Mouse (Mus musculus) hindbrain, embryonic 10.5 days (tissue): ENCODE results near the gene Pml. TPM values are rescaled to one million over a fixed set of nuclear protein-coding genes. Genes with fewer than 3 reads are reported as not detected.
A peak's percentile ranks its signal among the peaks of the same experiment; 100 is the strongest.

Experiments
- DNase-seq: peaks from one replicate; pipeline ENCODE4 v3.0.0-alpha.2; 2017; ENCODE audit warnings: low spot score
- H3K27ac ChIP-seq: fragments of 300-500 bp; sonication (generic); 2 replicates; pipeline ENCODE4 v1.5.1; 2016; ENCODE audit warnings: mild to moderate bottlenecking, moderate library complexity
- H3K27me3 ChIP-seq: fragments of 300-500 bp; sonication (generic); 2 replicates; pipeline ENCODE4 v1.6.1; 2016; ENCODE audit warnings: mild to moderate bottlenecking; ENCODE audit not compliant: poor library complexity, insufficient read depth, severe bottlenecking
- H3K36me3 ChIP-seq: fragments of 300-500 bp; sonication (generic); 2 replicates; pipeline ENCODE4 v1.6.1; 2016; ENCODE audit warnings: mild to moderate bottlenecking, moderate library complexity
- H3K4me1 ChIP-seq: fragments of 300-500 bp; sonication (generic); replicated peaks from 2 replicates; pipeline ENCODE4 v1.6.1; 2016; ENCODE audit warnings: mild to moderate bottlenecking
- H3K4me3 ChIP-seq: fragments of 300-500 bp; sonication (generic); 2 replicates; pipeline ENCODE4 v1.5.1; 2016; ENCODE audit warnings: mild to moderate bottlenecking, moderate library complexity
- H3K9me3 ChIP-seq: fragments of 300-500 bp; sonication (generic); 2 replicates; pipeline ENCODE4 v1.6.1; 2016; ENCODE audit warnings: mild to moderate bottlenecking, moderate library complexity
- WGBS: fragments of 180-500 bp; shearing (Covaris S2); methylation state at CpG from one replicate; pipeline ENCODE4 v1.1.7; 2016; 5-methylcytosine and 5-hydroxymethylcytosine counted together
- polyA plus RNA-seq: library from polyadenylated mRNA; unstranded; fragments of >200 nt; fragmentation: Nextera tagmentation; extraction: Ambion mirVana; gene quantifications from 2 replicates; pipeline ENCODE4 v1.2.1, GENCODE M21; 2016

Pml gene
- polyA plus RNA-seq, 1 experiment from 2014 or later, result 9.5 TPM

DNA sequence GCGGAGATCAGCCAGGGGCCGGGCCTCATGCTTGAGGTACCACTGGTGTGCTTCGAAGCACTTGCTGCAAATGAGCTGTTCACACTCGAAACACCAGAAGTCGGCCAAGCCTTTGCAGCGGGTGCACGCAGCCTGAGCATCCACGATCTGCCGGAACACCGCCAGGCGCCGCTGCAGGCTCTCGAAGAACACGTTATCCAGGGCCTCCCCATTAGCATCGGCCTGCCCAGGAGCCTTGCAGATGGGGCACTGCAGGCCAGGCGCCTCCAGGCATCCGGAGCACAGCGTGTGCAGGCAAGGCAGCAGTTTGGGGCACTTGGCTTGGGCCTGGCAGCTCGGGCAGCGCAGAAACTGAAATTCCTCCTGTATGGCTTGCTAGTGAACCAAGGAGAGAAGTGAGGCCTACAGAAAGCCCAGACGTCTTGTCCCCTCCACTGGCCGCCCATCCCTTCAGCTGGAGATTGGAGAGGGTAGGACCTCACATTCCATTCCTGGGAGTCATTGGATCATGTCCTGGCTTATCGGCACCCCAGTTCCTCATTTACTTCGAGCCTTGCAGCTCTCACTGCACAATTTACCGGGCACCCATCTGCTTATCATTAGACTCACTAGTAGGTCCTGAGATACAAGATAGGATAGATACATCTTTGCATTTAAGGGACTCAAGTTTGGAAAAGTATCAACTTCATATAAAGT lies 2.4 kb downstream of the Pml start:
- 14% methylated on average over 25 of the region's 25 CpGs for WGBS
- DNase-seq, result peak; percentile 84
- Histone ChIP-seq H3K36me3 (no peaks in the 10 kb centered on the region), H3K27ac (peak overlapping the region; percentile 83), H3K27me3 (no peaks in the 10 kb centered on the region), H3K9me3 (no peaks in the 10 kb centered on the region), H3K4me3 (peak overlapping the region; percentile 43), H3K4me1 (peaks cover 36% of the 10 kb centered on the region)

DNA sequence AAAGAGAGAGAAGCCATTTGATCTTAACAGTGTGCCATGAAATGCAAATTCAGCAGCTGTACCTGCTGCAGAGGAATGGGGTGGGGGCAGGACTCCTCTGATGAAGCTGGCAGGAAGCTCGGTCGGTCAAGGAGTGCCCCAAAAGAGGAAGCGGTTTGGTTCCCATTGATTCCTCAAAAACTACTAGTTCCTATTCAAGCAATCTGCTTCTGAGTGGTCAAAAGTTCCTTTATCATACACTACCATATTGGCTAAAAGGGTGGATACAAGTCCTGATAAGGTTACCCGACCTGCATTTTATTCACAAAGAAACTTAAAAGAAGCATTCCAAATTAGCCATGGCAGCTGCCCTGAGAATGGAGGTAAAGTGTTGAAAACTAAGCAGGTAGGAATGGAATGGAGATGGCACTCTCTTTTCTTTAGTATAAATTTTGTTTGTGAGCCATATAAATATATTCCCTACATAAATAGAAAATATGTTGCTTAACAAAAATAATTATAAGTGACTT lies 3.4 kb downstream of the Pml start:
- Histone ChIP-seq H3K4me3 (no peak overlapping the region), H3K27ac (no peak overlapping the region), H3K36me3 (no peaks in the 10 kb centered on the region), H3K4me1 (peaks cover 36% of the 10 kb centered on the region), H3K27me3 (no peaks in the 10 kb centered on the region), H3K9me3 (no peaks in the 10 kb centered on the region)
- 84% methylated on average over 4 of the region's 4 CpGs for WGBS
- no peak for DNase-seq

DNA sequence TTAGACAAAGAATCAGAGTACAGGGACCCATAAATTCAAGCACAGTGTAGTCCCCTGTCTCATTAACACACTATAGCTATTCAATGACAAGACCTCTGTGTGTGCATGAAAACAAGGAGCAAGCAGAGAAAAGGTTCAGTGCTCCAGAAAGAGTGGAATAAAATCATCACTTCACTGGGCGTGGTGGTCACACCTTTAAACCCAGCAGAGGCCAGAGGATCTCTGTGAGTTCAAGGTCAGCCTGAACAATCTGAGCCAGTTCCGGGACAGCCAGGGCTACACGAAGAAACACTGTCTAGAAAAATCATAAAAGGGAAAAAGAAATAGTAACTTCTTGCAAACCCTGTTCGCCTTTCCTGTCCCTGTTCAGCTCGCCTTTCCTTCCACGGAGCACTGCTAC lies 5.9 kb downstream of the Pml start:
- Histone ChIP-seq H3K4me1 (peaks cover 19% of the 10 kb centered on the region), H3K36me3 (no peaks in the 10 kb centered on the region), H3K9me3 (no peaks in the 10 kb centered on the region), H3K27ac (no peak overlapping the region), H3K4me3 (no peak overlapping the region), H3K27me3 (no peaks in the 10 kb centered on the region)
- WGBS, result 89% methylated on average over 6 of the region's 6 CpGs
- DNase-seq, result no peak

DNA sequence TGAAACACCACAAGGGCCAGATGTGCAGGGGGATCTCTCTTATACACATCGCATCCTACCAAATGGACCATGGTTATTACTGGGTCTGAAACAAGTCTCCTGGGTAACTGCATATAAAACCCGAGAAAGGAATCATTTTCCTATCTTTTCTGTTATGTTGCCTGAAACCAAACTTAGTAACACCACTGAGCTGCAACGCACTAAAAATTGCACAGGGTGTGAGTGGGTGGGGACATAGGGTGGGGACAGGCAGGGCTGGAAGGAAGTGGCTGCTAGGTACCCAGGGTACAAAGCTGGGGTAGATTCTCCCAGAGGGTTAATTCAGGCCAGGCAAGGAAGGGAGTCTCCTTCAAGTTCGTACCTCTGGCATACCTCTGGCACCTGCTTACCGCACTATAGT lies 6.9 kb downstream of the Pml start:
- H3K36me3 ChIP-seq, result no peaks in the 10 kb centered on the region
- H3K27me3 ChIP-seq, result no peaks in the 10 kb centered on the region
- H3K27ac ChIP-seq, result no peak overlapping the region
- peaks cover 12% of the 10 kb centered on the region for H3K4me1 ChIP-seq
- DNase-seq, result no peak
- 90% methylated on average over 5 of the region's 5 CpGs for WGBS
- no peaks in the 10 kb centered on the region for H3K9me3 ChIP-seq
- H3K4me3 ChIP-seq, result no peak overlapping the region

DNA sequence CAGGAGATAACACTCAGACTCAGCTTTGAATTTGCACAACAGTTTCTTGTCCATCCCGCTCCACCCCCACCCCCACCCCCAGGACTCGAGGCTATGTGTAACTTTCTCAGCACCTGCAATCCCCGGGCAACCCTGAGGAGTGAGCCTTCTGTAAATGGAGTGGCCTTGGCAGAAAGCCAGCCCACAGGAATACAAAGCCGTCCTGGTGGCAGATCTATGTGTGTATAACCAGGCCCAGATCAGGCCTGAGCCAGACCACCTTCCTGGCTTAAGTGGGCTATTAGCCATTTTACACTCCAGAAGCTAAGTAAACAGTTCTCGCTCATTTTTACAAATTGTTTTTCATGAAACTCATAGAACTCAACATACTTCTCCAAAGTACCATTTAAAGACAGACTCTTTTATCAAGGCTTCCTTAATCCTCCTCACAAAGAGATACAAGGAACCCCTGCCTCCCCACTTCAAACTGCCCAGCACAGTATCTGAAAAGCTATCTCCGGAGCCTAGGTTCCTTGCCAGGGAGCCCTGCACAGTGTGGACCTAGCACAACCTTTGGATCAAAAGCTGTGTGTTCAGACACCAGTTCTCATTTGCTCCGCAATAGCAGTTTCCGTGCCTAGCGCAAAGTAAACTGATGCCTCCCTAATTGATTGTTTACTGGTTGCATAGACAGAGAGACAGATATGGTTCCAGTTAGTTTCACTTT lies 7.7 kb downstream of the Pml start:
- Histone ChIP-seq H3K36me3 (no peaks in the 10 kb centered on the region), H3K27me3 (no peaks in the 10 kb centered on the region), H3K27ac (no peak overlapping the region), H3K4me1 (peaks cover 5% of the 10 kb centered on the region), H3K4me3 (no peak overlapping the region), H3K9me3 (no peaks in the 10 kb centered on the region)
- no peak for DNase-seq
- 75% methylated on average over 9 of the region's 9 CpGs for WGBS

DNA sequence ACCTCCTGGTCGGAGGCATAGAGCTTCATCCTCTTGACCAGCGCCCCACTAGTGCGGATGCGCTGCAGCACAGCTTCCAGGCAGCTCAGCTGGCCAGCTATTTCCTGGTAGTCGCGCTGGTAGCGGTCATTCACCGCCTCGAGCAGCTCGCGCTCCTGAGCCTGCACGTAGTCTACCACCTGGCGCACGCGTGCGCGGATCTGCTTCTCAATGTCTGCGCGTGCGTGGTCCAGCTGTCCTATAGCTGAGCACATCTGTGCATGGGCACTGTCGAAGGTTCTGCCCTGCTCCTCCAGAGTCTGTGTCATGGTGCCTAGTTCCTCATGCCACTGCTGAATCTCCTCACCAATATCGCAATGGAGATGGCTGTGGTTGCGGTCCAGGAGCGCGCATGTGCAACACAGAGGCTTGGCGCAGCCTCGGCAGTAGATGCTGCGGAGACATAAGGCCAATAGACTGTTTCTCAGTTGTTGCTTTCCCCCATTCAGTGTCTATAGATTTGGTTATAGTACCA lies 15.0 kb downstream of the Pml start:
- H3K27me3 ChIP-seq, result no peaks in the 10 kb centered on the region
- peaks cover 51% of the 10 kb centered on the region for H3K36me3 ChIP-seq
- WGBS, result 97% methylated on average over 28 of the region's 28 CpGs
- DNase-seq, result no peak
- no peak overlapping the region for H3K4me3 ChIP-seq
- H3K9me3 ChIP-seq, result no peaks in the 10 kb centered on the region
- no peak overlapping the region for H3K27ac ChIP-seq
- no peaks in the 10 kb centered on the region for H3K4me1 ChIP-seq

DNA sequence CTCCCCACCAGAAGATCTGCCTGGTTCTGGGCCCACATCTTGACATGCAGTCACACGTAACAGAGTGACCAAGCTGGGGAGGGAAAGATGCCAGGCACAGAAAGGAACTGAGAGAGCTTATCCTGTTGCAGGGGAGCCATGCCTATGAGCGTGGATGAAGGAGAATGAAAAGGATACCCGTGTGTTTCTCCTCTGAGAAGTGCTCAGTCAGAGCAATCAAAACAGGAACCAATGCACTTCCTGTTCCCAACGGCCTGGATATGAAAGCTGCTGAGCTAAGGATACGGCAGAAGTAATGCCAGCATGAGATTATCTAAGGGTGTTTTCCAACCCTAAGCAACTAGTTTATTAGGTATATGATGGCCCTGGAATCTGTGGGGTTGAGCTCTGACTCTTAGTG lies 17.2 kb downstream of the Pml start:
- Histone ChIP-seq H3K4me3 (no peak overlapping the region), H3K27ac (no peak overlapping the region), H3K9me3 (no peaks in the 10 kb centered on the region), H3K27me3 (no peaks in the 10 kb centered on the region), H3K36me3 (peaks cover 73% of the 10 kb centered on the region), H3K4me1 (no peaks in the 10 kb centered on the region)
- 78% methylated on average over 5 of the region's 5 CpGs for WGBS
- DNase-seq, result no peak

DNA sequence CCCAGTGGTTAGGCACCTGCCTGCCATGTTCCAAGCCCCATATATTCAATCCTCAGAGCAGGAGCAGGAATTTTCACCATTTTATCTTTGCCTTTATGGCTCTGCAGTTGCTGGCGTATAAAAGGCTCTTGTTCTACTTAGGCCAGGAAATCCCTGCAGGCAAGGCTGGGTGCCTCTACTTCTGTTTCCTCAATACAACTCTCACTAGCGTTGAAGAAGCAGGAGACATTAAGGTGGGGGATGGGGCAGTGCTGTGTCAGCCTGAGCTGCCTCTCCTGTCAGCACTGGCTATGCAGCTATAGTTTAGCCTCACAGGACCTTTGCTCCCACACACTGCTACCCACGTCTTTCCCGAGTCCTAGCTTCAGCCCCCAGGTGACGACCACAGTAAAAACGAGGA lies 17.8 kb downstream of the Pml start:
- Histone ChIP-seq H3K4me3 (no peak overlapping the region), H3K36me3 (peaks cover 78% of the 10 kb centered on the region), H3K9me3 (no peaks in the 10 kb centered on the region), H3K27ac (no peak overlapping the region), H3K27me3 (no peaks in the 10 kb centered on the region), H3K4me1 (no peaks in the 10 kb centered on the region)
- 68% methylated on average over 6 of the region's 6 CpGs for WGBS
- no peak for DNase-seq

DNA sequence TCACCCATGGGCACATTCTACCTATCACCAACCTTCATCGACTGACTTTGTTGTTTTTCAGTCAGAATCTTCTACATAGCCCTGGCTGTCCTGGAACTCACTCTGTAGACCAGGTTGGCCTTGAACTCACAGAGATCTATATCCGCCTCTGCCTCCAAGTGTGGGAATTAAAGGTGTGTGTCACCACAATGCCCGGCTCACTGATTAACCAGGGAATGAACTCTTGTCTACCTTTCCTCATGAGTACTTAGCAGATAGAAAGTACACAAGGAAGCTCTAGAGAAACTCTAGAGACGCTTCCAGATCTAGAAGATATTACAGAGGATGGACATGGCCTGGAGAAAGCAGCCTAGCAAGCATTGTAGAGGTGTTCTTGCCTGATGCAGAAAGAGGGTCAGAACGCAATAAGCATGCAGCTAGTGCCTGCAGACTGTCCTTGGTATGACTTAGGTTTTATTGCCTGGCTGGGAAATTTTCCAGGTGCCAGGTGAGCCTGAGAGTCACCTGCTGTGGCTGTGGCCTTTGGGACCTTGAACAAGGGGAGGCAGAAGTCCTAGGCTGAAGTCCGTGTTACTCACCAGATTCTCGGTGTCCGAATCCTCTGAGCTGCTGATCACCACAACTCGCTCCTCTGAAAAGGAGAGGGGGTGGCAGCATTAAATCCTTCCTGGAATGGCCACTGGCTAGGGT lies 20.7 kb downstream of the Pml start:
- 94% methylated on average over 9 of the region's 9 CpGs for WGBS
- Histone ChIP-seq H3K27ac (no peak overlapping the region), H3K27me3 (no peaks in the 10 kb centered on the region), H3K4me3 (no peak overlapping the region), H3K4me1 (no peaks in the 10 kb centered on the region), H3K9me3 (no peaks in the 10 kb centered on the region), H3K36me3 (peaks cover 81% of the 10 kb centered on the region)
- DNase-seq, result no peak

DNA sequence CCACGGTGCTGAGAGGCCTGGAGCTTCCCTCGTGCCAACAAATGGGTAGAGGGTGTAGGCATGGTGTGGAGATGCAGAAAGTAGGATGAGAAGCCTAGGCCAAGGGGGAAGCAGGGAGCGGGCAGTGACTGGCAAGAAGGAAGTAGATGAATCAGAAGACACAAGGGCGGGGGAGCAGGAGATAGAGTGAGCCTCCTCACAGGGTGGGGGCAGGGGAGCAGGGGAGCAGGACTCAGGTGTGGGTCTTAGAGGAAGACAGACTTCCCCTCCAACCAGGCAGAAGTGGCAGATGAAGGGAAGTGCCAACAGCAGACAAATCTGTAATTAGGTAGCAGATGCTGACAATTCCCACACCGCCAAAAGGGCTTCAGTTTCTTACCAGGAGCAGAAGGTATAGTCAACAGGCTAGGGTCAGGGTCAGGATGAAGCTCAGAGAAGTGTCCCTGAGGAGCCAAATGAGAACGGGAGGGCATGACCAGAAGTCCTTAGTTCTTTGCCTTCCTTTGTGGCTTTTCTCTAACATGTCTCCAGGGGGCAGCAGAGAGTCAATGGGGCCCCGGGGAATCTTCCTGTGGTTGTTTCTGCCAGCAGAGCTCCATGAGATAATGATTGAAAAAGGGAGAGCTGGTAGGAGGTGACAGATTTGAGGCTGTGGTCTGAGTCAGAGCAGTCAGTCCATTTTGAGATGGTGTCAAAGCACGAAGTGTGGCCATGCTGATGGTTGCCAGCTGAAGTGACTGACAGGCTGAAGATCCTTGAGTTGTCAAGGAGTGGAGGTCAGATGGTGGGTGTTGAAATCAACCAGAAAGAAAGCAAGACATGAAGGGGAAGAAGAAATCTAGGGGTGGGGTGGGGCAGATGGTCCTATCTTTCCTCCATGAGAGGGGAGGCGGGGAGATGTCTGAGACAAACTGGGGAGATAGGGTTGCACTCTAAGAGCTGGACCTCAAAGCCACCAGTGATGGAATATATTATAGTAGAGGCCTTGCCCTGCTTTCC lies 23.4 kb downstream of the Pml start:
- DNase-seq, result peak; percentile 40
- Histone ChIP-seq H3K9me3 (no peaks in the 10 kb centered on the region), H3K4me1 (no peaks in the 10 kb centered on the region), H3K4me3 (no peak overlapping the region), H3K27ac (no peak overlapping the region), H3K27me3 (no peaks in the 10 kb centered on the region), H3K36me3 (peaks cover 66% of the 10 kb centered on the region)
- 66% methylated on average over 9 of the region's 9 CpGs for WGBS

DNA sequence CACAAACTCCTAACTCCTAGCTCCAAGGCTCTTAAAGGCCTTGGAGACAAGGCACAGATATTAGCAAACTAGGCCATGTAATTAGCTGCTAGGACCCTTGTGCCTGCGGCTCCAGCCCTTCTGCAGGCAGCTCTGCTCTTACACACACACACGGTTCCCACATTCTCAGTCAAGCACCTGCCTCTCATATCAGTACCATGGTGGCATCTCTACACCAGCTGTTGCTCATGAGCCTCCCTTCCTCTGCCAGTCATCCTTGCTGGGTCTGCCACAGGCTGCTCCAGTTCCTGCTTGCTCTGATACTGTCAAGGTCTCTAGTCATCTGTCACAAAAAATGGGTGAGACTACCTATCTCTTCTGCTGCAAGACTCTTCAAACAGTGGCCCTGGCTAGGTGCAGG lies 25.2 kb downstream of the Pml start:
- Histone ChIP-seq H3K9me3 (no peaks in the 10 kb centered on the region), H3K4me1 (no peaks in the 10 kb centered on the region), H3K36me3 (peaks cover 60% of the 10 kb centered on the region), H3K4me3 (no peak overlapping the region), H3K27ac (no peak overlapping the region), H3K27me3 (no peaks in the 10 kb centered on the region)
- 96% methylated on average over 2 of the region's 2 CpGs for WGBS
- no peak for DNase-seq
